Mouse (Mus musculus): ENCODE results near the gene H6pd.

- TF ChIP-seq CTCF (IDR thresholded peaks at IDR 0.05; ENCODE audit: insufficient read depth, low read depth, low read length) (peak; percentile 38; the same call in 1 of the 2 replicates), POLR2A (IDR thresholded peaks at IDR 0.05; ENCODE audit: insufficient read depth, low read depth, low read length) (0 out of 2 replicates have a peak, but pooled peaks have one; percentile 20)
Measured at GRCm38 (mm10) chr4:150030449-150031233, 21.8 kb upstream of the H6pd start.
